Mouse (Mus musculus) monocyte, adult 5-6 weeks (primary cell): Measurements from ENCODE around the gene Slain2. TPM values are rescaled to one million over a fixed set of nuclear protein-coding genes. Genes with fewer than 3 reads are reported as not detected.
A peak's percentile ranks its signal among the peaks of the same experiment; 100 is the strongest.
"Not testable (repeated sequence)": the region's sequence is repeated elsewhere in the genome, so short reads cannot be mapped to it uniquely, and the experiment has no call there.

Experiments used
- ATAC-seq: fragments of 153-309, 156-312 bp; replicated peaks from 2 replicates; pipeline ENCODE4 v1.8.0; 2017; ENCODE audit warnings: mild to moderate bottlenecking; ENCODE audit not compliant: low TSS enrichment, insufficient number of reproducible peaks, severe bottlenecking, poor library complexity, low FRiP score
- total RNA-seq: library from RNA; stranded (forward); fragments of 200-1000, 200-491, 200-594 nt; gene quantifications from 3 replicates; pipeline ENCODE4 v1.2.3, GENCODE M21; 2017

Gene Slain2
- total RNA-seq, 1 experiment from 2014 or later: 44.2 TPM

- no peak for ATAC-seq
Observed at GRCm38 (mm10) chr5:72927074-72927473, 13.0 kb downstream of the Slain2 start.

GRCm38 (mm10) chr5:72933026-72933675, 19.0 kb downstream of the Slain2 start:
- no peak for ATAC-seq

- not testable (repeated sequence) for ATAC-seq
Observed at GRCm38 (mm10) chr5:72938421-72938820, 24.3 kb downstream of the Slain2 start.

GRCm38 (mm10) chr5:72939311-72939710, 25.2 kb downstream of the Slain2 start:
- no peak for ATAC-seq

GRCm38 (mm10) chr5:72940906-72941432, 26.9 kb downstream of the Slain2 start:
- no peak for ATAC-seq

DNA sequence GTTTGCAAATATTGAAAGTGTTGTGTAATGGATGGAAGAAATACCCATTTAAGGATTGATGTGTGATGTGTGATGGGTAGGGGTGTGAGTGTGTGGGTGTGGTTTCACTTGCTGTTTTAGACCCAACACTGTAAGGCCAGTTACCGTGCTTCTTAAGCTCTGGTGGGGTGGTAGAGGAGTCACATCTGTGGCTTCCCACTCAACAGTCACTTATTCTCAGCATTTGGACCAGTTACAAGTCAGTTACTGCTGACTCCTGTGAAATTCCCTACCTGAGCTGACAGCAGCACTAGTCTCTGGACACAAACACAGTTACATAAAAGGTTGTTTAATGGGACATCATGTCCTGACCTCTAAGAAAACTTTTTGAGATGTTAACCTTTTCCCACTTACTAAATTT, 34.0 kb downstream of the Slain2 start:
- ATAC-seq: no peak

GRCm38 (mm10) chr5:72950252-72950651, 36.1 kb downstream of the Slain2 start:
- ATAC-seq: no peak

- ATAC-seq: no peak
Observed at GRCm38 (mm10) chr5:72953996-72954604, 40.0 kb downstream of the Slain2 start.

GRCm38 (mm10) chr5:72957281-72957680, 43.2 kb downstream of the Slain2 start:
- no peak for ATAC-seq

- no peak for ATAC-seq
Observed at GRCm38 (mm10) chr5:72960096-72960495, 46.0 kb downstream of the Slain2 start.

DNA sequence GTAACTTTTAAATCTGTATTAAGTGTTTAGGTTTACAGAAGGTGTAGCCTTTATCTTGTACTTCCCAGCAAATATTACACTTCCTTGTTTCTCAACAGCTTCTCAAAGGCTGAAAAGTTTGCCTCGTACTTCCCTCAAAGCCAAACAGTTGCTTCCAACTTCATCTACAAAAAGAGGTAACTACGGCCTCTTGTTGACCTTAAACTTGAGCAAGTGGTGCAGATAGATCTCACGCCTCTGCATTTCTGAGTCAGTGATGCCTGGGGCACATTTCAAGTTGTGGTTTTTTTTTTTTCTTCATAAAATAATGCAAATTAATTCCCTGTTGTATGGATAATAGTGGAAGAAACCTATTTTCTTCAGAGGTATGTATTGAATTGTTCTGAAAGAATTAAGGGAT, 51.6 kb downstream of the Slain2 start:
- 0 out of 2 replicates have a peak, but pooled peaks have one; percentile 27 for ATAC-seq

DNA sequence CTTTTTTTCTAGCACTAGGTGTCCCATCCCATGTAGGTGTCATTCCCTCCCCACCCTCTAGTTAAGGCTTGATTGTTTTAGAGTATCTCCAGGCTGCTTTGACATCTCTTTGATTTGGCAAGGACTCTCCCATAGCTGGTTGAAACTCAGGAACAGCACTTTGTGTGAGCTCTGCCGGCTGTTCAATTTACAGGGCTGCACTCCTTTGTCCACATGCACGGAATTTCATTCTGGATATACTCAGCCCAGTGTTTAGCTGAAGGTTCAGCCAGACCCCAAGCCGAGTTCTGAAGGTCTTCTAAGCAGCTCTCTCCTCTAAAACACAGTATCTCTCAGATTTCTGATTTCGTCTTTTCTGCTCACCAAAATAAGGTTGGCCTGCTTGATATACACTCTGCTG, 58.3 kb downstream of the Slain2 start:
- no peak for ATAC-seq

- no peak for ATAC-seq
Observed at GRCm38 (mm10) chr5:72972934-72973333, 58.8 kb downstream of the Slain2 start.

GRCm38 (mm10) chr5:72974602-72975001, 60.5 kb downstream of the Slain2 start, which contains the start of gene Gm10135:
Gene Gm10135 (minus strand): TSS chr5:72974702.
- no peak for ATAC-seq

GRCm38 (mm10) chr5:72975996-72976395, 61.9 kb downstream of the Slain2 start:
- ATAC-seq: no peak

DNA sequence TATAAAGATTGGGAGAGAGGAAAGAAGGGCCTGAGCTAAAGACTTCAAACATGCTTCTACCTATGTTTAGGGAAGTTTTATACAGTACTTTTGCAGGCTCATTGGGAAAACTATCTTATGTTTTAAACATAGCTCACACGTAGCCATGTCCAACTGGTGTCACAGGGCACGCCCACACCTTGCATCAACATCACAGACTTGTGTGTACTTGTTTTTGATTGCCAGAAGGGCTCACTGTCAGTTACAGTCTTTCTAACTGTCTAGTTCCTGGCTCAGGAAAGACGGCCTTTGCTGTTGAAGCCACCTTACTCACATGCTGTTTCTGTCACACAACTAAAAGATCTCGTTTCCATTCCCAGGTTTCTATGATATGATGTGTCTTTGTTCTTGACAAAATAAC, 62.4 kb downstream of the Slain2 start:
- no peak for ATAC-seq

GRCm38 (mm10) chr5:72984091-72984490, 70.0 kb downstream of the Slain2 start:
- ATAC-seq: no peak; the same call in 1 of the 2 replicates

DNA sequence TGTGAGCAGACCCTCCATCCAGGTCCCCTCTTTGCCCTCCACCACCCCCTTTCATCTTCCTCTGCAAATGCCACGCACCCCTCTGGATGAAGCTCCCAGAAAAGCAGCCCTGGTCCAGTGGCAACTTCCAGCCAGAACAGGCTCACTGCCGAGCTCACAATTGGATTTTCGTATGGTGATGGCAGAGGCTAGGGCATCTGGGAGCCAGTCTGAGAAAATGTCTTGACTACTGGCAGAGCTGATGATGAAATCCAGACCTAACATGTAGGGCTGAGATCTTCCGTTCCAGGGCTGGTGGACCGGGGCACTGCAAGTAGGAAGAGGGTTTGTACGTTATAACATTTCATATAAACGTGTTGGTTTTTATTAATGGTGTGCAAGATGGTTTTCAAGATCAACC, 73.7 kb downstream of the Slain2 start:
- ATAC-seq: no peak

- no peak for ATAC-seq
Observed at GRCm38 (mm10) chr5:72989756-72990155, 75.7 kb downstream of the Slain2 start.

DNA sequence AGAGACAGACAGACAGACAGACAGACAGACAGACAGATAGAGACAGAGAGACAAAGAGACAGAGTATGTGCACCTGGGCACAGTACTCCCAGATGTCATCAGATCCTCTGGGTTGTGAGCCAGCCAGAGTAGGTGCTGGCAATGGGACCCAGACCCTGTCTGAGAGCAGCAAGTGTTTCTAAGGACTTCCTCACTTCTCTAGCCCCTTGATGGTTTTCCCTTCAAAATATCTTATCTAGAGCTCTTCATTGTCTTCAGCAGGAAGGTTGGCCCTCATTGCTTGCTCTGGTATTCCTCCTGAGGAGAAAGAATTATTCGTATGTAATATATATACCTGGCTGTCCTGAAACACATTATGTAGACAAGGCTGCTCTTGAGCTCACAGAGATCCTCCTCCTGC, 78.4 kb downstream of the Slain2 start:
- ATAC-seq: no peak
